Mouse (Mus musculus) hindbrain, embryonic 15.5 days (tissue): ENCODE data around the gene Aldh4a1. TPM values are rescaled to one million over a fixed set of nuclear protein-coding genes. Genes with fewer than 3 reads are reported as not detected.
A peak's percentile ranks its signal among the peaks of the same experiment; 100 is the strongest.

Experiments
- ATAC-seq: fragments of 200-750 bp; cut with Nextera tagmentation; 2 replicates; pipeline ENCODE4 v1.8.0; 2017; ENCODE audit warnings: low read depth, moderate number of reproducible peaks, moderate TSS enrichment; ENCODE audit not compliant: low FRiP score
- H3K27ac ChIP-seq: fragments of 300-500 bp; sonication (generic); replicated peaks from 2 replicates; pipeline ENCODE4 v1.5.1; 2015; ENCODE audit warnings: mild to moderate bottlenecking, inconsistent platforms
- H3K27me3 ChIP-seq: fragments of 300-500 bp; sonication (generic); 2 replicates; pipeline ENCODE4 v1.6.1; 2015; ENCODE audit warnings: control low read depth, inconsistent platforms
- H3K36me3 ChIP-seq: fragments of 300-500 bp; sonication (generic); 2 replicates; pipeline ENCODE4 v1.6.1; 2015; ENCODE audit warnings: control low read depth, inconsistent platforms
- H3K4me1 ChIP-seq: fragments of 300-500 bp; sonication (generic); replicated peaks from 2 replicates; pipeline ENCODE4 v1.6.1; 2015; ENCODE audit warnings: control low read depth, inconsistent platforms
- H3K4me2 ChIP-seq: fragments of 300-500 bp; sonication (generic); 2 replicates; pipeline ENCODE4 v1.6.1; 2015; ENCODE audit warnings: moderate library complexity, mild to moderate bottlenecking, inconsistent platforms
- H3K4me3 ChIP-seq: fragments of 300-500 bp; sonication (generic); 2 replicates; pipeline ENCODE4 v1.5.1; 2015; ENCODE audit warnings: mild to moderate bottlenecking, inconsistent platforms
- H3K9ac ChIP-seq: fragments of 300-500 bp; sonication (generic); 2 replicates; pipeline ENCODE4 v1.6.1; 2015; ENCODE audit warnings: inconsistent platforms
- H3K9me3 ChIP-seq: fragments of 300-500 bp; sonication (generic); 2 replicates; pipeline ENCODE4 v1.6.1; 2016; ENCODE audit warnings: control low read depth, inconsistent platforms
- WGBS: fragments of 180-500 bp; shearing (Covaris S2); methylation state at CpG from one replicate; pipeline ENCODE4 v1.1.7; 2015; 5-methylcytosine and 5-hydroxymethylcytosine counted together
- polyA plus RNA-seq: library from polyadenylated mRNA; unstranded; fragments of >200 nt; fragmentation: Nextera tagmentation; extraction: Ambion mirVana; gene quantifications from 2 replicates; pipeline ENCODE4 v1.2.1, GENCODE M21; 2015

The Aldh4a1 gene
- polyA plus RNA-seq, 1 experiment from 2014 or later = 27.5 TPM

- H3K4me2 ChIP-seq = no peak overlapping the region
- H3K9ac ChIP-seq = no peak overlapping the region
- H3K4me3 ChIP-seq = no peak overlapping the region
- no peaks in the 10 kb centered on the region for H3K36me3 ChIP-seq
- no peak for ATAC-seq
- peaks cover 38% of the 10 kb centered on the region for H3K4me1 ChIP-seq
- 74% methylated on average over 6 of the region's 6 CpGs for WGBS
- H3K27me3 ChIP-seq = no peaks in the 10 kb centered on the region
- no peaks in the 10 kb centered on the region for H3K9me3 ChIP-seq
- no peak overlapping the region for H3K27ac ChIP-seq
Measured at GRCm38 (mm10) chr4:139593383-139593782, 29.3 kb upstream of the Aldh4a1 start.

GRCm38 (mm10) chr4:139594062-139594461, 28.6 kb upstream of the Aldh4a1 start:
- H3K9ac ChIP-seq = no peak overlapping the region
- H3K27me3 ChIP-seq = no peaks in the 10 kb centered on the region
- no peak overlapping the region for H3K27ac ChIP-seq
- peaks cover 45% of the 10 kb centered on the region for H3K4me1 ChIP-seq
- no peak overlapping the region for H3K4me3 ChIP-seq
- H3K4me2 ChIP-seq = no peak overlapping the region
- no peak for ATAC-seq
- 58% methylated on average over 3 of the region's 3 CpGs for WGBS
- no peaks in the 10 kb centered on the region for H3K36me3 ChIP-seq
- H3K9me3 ChIP-seq = no peaks in the 10 kb centered on the region

- 23% methylated on average over 9 of the region's 9 CpGs for WGBS
- Histone ChIP-seq H3K27ac (peak overlapping the region; percentile 56), H3K9me3 (no peaks in the 10 kb centered on the region), H3K4me3 (no peak overlapping the region), H3K27me3 (no peaks in the 10 kb centered on the region), H3K9ac (0 out of 2 replicates have a peak overlapping the region, but pooled peaks have one; percentile 6), H3K36me3 (no peaks in the 10 kb centered on the region), H3K4me1 (peaks cover 56% of the 10 kb centered on the region), H3K4me2 (peak overlapping the region; percentile 7; the same call in 1 of the 2 replicates)
- 0 out of 2 replicates have a peak, but pooled peaks have one; percentile 10 for ATAC-seq
Measured at GRCm38 (mm10) chr4:139596715-139597114, 26.0 kb upstream of the Aldh4a1 start.

- 61% methylated on average over 20 of the region's 20 CpGs for WGBS
- peaks cover 58% of the 10 kb centered on the region for H3K4me1 ChIP-seq
- H3K9ac ChIP-seq = no peak overlapping the region
- no peak overlapping the region for H3K4me3 ChIP-seq
- H3K27ac ChIP-seq = peak overlapping the region; percentile 79; the same call in 1 of the 2 replicates
- no peaks in the 10 kb centered on the region for H3K36me3 ChIP-seq
- no peak for ATAC-seq
- no peaks in the 10 kb centered on the region for H3K9me3 ChIP-seq
- no peaks in the 10 kb centered on the region for H3K27me3 ChIP-seq
- peak overlapping the region; percentile 7; the same call in 1 of the 2 replicates for H3K4me2 ChIP-seq
Measured at GRCm38 (mm10) chr4:139597286-139598284, 25.1 kb upstream of the Aldh4a1 start.

GRCm38 (mm10) chr4:139598356-139598755, 24.3 kb upstream of the Aldh4a1 start:
- Histone ChIP-seq H3K27me3 (no peaks in the 10 kb centered on the region), H3K36me3 (no peaks in the 10 kb centered on the region), H3K9me3 (no peaks in the 10 kb centered on the region), H3K27ac (peak overlapping the region; percentile 79), H3K4me3 (no peak overlapping the region), H3K4me2 (peak overlapping the region; percentile 50), H3K4me1 (peaks cover 58% of the 10 kb centered on the region), H3K9ac (no peak overlapping the region)
- ATAC-seq = no peak
- WGBS = 31% methylated on average over 13 of the region's 13 CpGs

GRCm38 (mm10) chr4:139598950-139599518, 23.6 kb upstream of the Aldh4a1 start:
- Histone ChIP-seq H3K27ac (peak overlapping the region; percentile 79), H3K4me2 (peak overlapping the region; percentile 50), H3K4me3 (peak overlapping the region; percentile 14), H3K9ac (peak overlapping the region; percentile 34), H3K4me1 (peaks cover 58% of the 10 kb centered on the region), H3K36me3 (no peaks in the 10 kb centered on the region), H3K27me3 (no peaks in the 10 kb centered on the region), H3K9me3 (no peaks in the 10 kb centered on the region)
- peak; percentile 54 for ATAC-seq
- 1% methylated on average over 12 of the region's 12 CpGs for WGBS

GRCm38 (mm10) chr4:139601519-139602356, 20.9 kb upstream of the Aldh4a1 start:
- peaks cover 43% of the 10 kb centered on the region for H3K4me1 ChIP-seq
- ATAC-seq = no peak
- H3K36me3 ChIP-seq = peaks cover 11% of the 10 kb centered on the region; the same call in 1 of the 2 replicates
- no peak overlapping the region for H3K4me3 ChIP-seq
- no peak overlapping the region for H3K4me2 ChIP-seq
- no peaks in the 10 kb centered on the region for H3K27me3 ChIP-seq
- H3K9me3 ChIP-seq = no peaks in the 10 kb centered on the region
- WGBS = 67% methylated on average over 7 of the region's 7 CpGs
- no peak overlapping the region for H3K9ac ChIP-seq
- no peak overlapping the region for H3K27ac ChIP-seq

GRCm38 (mm10) chr4:139602357-139603244, 20.1 kb upstream of the Aldh4a1 start, which contains the start of gene Gm21969:
Gene Gm21969, plus strand, starts transcription at chr4:139603186.
- ATAC-seq = no peak
- H3K4me2 ChIP-seq = no peak within 1 kb of the TSS
- no peaks in the 10 kb centered on the region for H3K27me3 ChIP-seq
- H3K4me1 ChIP-seq = peaks cover 34% of the 10 kb centered on the region
- no peak within 1 kb of the TSS for H3K27ac ChIP-seq
- H3K4me3 ChIP-seq = no peak within 1 kb of the TSS
- H3K9me3 ChIP-seq = no peaks in the 10 kb centered on the region
- H3K36me3 ChIP-seq = peaks cover 11% of the 10 kb centered on the region; the same call in 1 of the 2 replicates
- 52% methylated on average over 14 of the region's 14 CpGs for WGBS
- H3K9ac ChIP-seq = no peak within 1 kb of the TSS

GRCm38 (mm10) chr4:139605216-139605615, 17.4 kb upstream of the Aldh4a1 start:
- Histone ChIP-seq H3K4me1 (peaks cover 9% of the 10 kb centered on the region), H3K4me2 (no peak overlapping the region), H3K9me3 (no peaks in the 10 kb centered on the region), H3K27me3 (no peaks in the 10 kb centered on the region), H3K27ac (no peak overlapping the region), H3K36me3 (peaks cover 11% of the 10 kb centered on the region; the same call in 1 of the 2 replicates), H3K9ac (no peak overlapping the region), H3K4me3 (no peak overlapping the region)
- WGBS = 88% methylated on average over 11 of the region's 11 CpGs
- no peak for ATAC-seq

GRCm38 (mm10) chr4:139606732-139607131, 15.9 kb upstream of the Aldh4a1 start:
- no peak for ATAC-seq
- Histone ChIP-seq H3K9me3 (no peaks in the 10 kb centered on the region), H3K4me1 (peaks cover 10% of the 10 kb centered on the region), H3K27me3 (no peaks in the 10 kb centered on the region), H3K9ac (no peak overlapping the region), H3K4me3 (no peak overlapping the region), H3K4me2 (no peak overlapping the region), H3K36me3 (peaks cover 11% of the 10 kb centered on the region; the same call in 1 of the 2 replicates), H3K27ac (no peak overlapping the region)
- 95% methylated on average over 5 of the region's 5 CpGs for WGBS

- H3K4me3 ChIP-seq = no peak overlapping the region
- ATAC-seq = no peak
Measured at GRCm38 (mm10) chr4:139608975-139609374, 13.7 kb upstream of the Aldh4a1 start.

More at GRCm38 (mm10) chr4:139608975-139609374, 13.7 kb upstream of the Aldh4a1 start:
- peaks cover 8% of the 10 kb centered on the region for H3K4me1 ChIP-seq
- 76% methylated on average over 4 of the region's 4 CpGs for WGBS
- no peak overlapping the region for H3K27ac ChIP-seq
- H3K36me3 ChIP-seq = peaks cover 22% of the 10 kb centered on the region
- H3K9ac ChIP-seq = no peak overlapping the region
- no peaks in the 10 kb centered on the region for H3K9me3 ChIP-seq
- no peak overlapping the region for H3K4me2 ChIP-seq
- H3K27me3 ChIP-seq = no peaks in the 10 kb centered on the region
